Mouse (Mus musculus): Measurements from ENCODE around the gene Minos1. TPM values are rescaled to one million over a fixed set of nuclear protein-coding genes. Genes with fewer than 3 reads are reported as not detected.

Gene Minos1
- polyA plus RNA-seq (2012; rRNA removed): 47.5 and 68.2 TPM in 2 replicates

- no peak for DNase-seq (ENCODE audit: low read depth)
Observed at GRCm38 (mm10) chr4:139130701-139131549, at the start of gene Minos1. Gene Minos1 (minus strand): TSS chr4:139131113.

GRCm38 (mm10) chr4:139179731-139180625 lies 49.1 kb upstream of the Minos1 start:
- no peak for DNase-seq (ENCODE audit: low read depth)

- DNase-seq (ENCODE audit: low read depth): no peak
Observed at GRCm38 (mm10) chr4:139179218-139179617, 48.3 kb upstream of the Minos1 start.

- no peak for DNase-seq (ENCODE audit: low read depth)
Observed at GRCm38 (mm10) chr4:139178377-139178776, 47.5 kb upstream of the Minos1 start.

- no peak for DNase-seq (ENCODE audit: low read depth)
Observed at GRCm38 (mm10) chr4:139177921-139178320, 47.0 kb upstream of the Minos1 start.

- no peak for DNase-seq (ENCODE audit: low read depth)
Observed at GRCm38 (mm10) chr4:139176023-139176422, 45.1 kb upstream of the Minos1 start.

- DNase-seq (ENCODE audit: low read depth): no peak
Observed at GRCm38 (mm10) chr4:139175061-139175971, 44.4 kb upstream of the Minos1 start.

- no peak for DNase-seq (ENCODE audit: low read depth)
Observed at GRCm38 (mm10) chr4:139169748-139170279, 38.9 kb upstream of the Minos1 start.

- no peak for DNase-seq (ENCODE audit: low read depth)
Observed at GRCm38 (mm10) chr4:139168985-139169747, 38.3 kb upstream of the Minos1 start.

- no peak for DNase-seq (ENCODE audit: low read depth)
Observed at GRCm38 (mm10) chr4:139167107-139167506, 36.2 kb upstream of the Minos1 start.

- no peak for DNase-seq (ENCODE audit: low read depth)
Observed at GRCm38 (mm10) chr4:139166244-139166643, 35.3 kb upstream of the Minos1 start.

- no peak for DNase-seq (ENCODE audit: low read depth)
Observed at GRCm38 (mm10) chr4:139165259-139165658, 34.3 kb upstream of the Minos1 start.

- no peak for DNase-seq (ENCODE audit: low read depth)
Observed at GRCm38 (mm10) chr4:139164082-139164481, 33.2 kb upstream of the Minos1 start.

GRCm38 (mm10) chr4:139161076-139161475 lies 30.2 kb upstream of the Minos1 start:
- no peak for DNase-seq (ENCODE audit: low read depth)

GRCm38 (mm10) chr4:139158350-139158749 lies 27.4 kb upstream of the Minos1 start:
- DNase-seq (ENCODE audit: low read depth): no peak

GRCm38 (mm10) chr4:139156538-139156937 lies 25.6 kb upstream of the Minos1 start:
- no peak for DNase-seq (ENCODE audit: low read depth)

GRCm38 (mm10) chr4:139154576-139155307 lies 23.8 kb upstream of the Minos1 start:
- DNase-seq (ENCODE audit: low read depth): no peak

GRCm38 (mm10) chr4:139151370-139151769 lies 20.5 kb upstream of the Minos1 start:
- DNase-seq (ENCODE audit: low read depth): no peak

- DNase-seq (ENCODE audit: low read depth): no peak
Observed at GRCm38 (mm10) chr4:139146760-139147159, 15.8 kb upstream of the Minos1 start.

GRCm38 (mm10) chr4:139145156-139145555 lies 14.2 kb upstream of the Minos1 start:
- no peak for DNase-seq (ENCODE audit: low read depth)

Measured in gonadal fat pad, adult 2 months (tissue).